Mouse (Mus musculus): ENCODE measurements at regions not wholly inside any gene's neighbourhood (a gene's known extent, or its start where the extent isn't known, plus 50 kb on each side); places are given as distances from the start of the nearest gene placed in this dataset.

- H3K27me3 ChIP-seq (ENCODE audit: control insufficient read depth, insufficient read depth, low read length), result no peaks in the 10 kb centered on the region
- H3K9me3 ChIP-seq (ENCODE audit: control insufficient read depth, low read length), result no peaks in the 10 kb centered on the region
- H3K36me3 ChIP-seq (replicated peaks; ENCODE audit: control insufficient read depth, insufficient read depth, low read depth), result no peaks in the 10 kb centered on the region
- WGBS (ENCODE audit: insufficient replicate concordance), result 64% methylated on average over 6 of the region's 6 CpGs
- H3K27ac ChIP-seq, result no peak overlapping the region
- TF ChIP-seq EP300 (IDR thresholded peaks at IDR 0.05; ENCODE audit: low read depth) (no peak), CTCF (IDR thresholded peaks at IDR 0.05; ENCODE audit: low read depth) (no peak)
- no peaks in the 10 kb centered on the region for H3K4me1 ChIP-seq (replicated peaks; ENCODE audit: control insufficient read depth in 2 of 2, insufficient read depth in 2 of 2, low read length in 1 of 2)
- H3K4me3 ChIP-seq (ENCODE audit: insufficient read depth in 1 of 2, low read depth in 2 of 2, low read length in 2 of 2), result no peak overlapping the region
- no peak overlapping the region for H3K4me2 ChIP-seq (ENCODE audit: low read depth)
- no peak for ATAC-seq (ENCODE audit: insufficient read depth)
- no peak for DNase-seq (ENCODE audit: low read depth in 3 of 3, low spot score in 3 of 3)
- no peak overlapping the region for H3K9ac ChIP-seq (replicated peaks)
Measured at GRCm38 (mm10) chr14:110224678-110225446, 530.1 kb downstream of the Slitrk6 start.

GRCm38 (mm10) chr14:110190987-110191607, 563.9 kb downstream of the Slitrk6 start:
- Histone ChIP-seq H3K27me3 (ENCODE audit: control insufficient read depth, insufficient read depth, low read length) (no peaks in the 10 kb centered on the region), H3K4me1 (replicated peaks; ENCODE audit: control insufficient read depth in 2 of 2, insufficient read depth in 2 of 2, low read length in 1 of 2) (no peaks in the 10 kb centered on the region), H3K36me3 (replicated peaks; ENCODE audit: control insufficient read depth, insufficient read depth, low read depth) (no peaks in the 10 kb centered on the region), H3K9me3 (ENCODE audit: control insufficient read depth, low read length) (no peaks in the 10 kb centered on the region), H3K9ac (replicated peaks) (no peak overlapping the region), H3K27ac (no peak overlapping the region), H3K4me3 (ENCODE audit: insufficient read depth in 1 of 2, low read depth in 2 of 2, low read length in 2 of 2) (no peak overlapping the region), H3K4me2 (ENCODE audit: low read depth) (no peak overlapping the region)
- ATAC-seq (ENCODE audit: insufficient read depth) (no peak), DNase-seq (ENCODE audit: low read depth in 3 of 3, low spot score in 3 of 3) (no peak)
- 76% methylated on average over 2 of the region's 2 CpGs for WGBS (ENCODE audit: insufficient replicate concordance)
- TF ChIP-seq EP300 (IDR thresholded peaks at IDR 0.05; ENCODE audit: low read depth) (no peak), CTCF (IDR thresholded peaks at IDR 0.05; ENCODE audit: low read depth) (no peak)

- Histone ChIP-seq H3K4me3 (ENCODE audit: insufficient read depth in 1 of 2, low read depth in 2 of 2, low read length in 2 of 2) (no peak overlapping the region), H3K9me3 (ENCODE audit: control insufficient read depth, low read length) (no peaks in the 10 kb centered on the region), H3K4me2 (ENCODE audit: low read depth) (no peak overlapping the region), H3K4me1 (replicated peaks; ENCODE audit: control insufficient read depth in 2 of 2, insufficient read depth in 2 of 2, low read length in 1 of 2) (no peaks in the 10 kb centered on the region), H3K9ac (replicated peaks) (no peak overlapping the region), H3K27me3 (ENCODE audit: control insufficient read depth, insufficient read depth, low read length) (no peaks in the 10 kb centered on the region), H3K27ac (no peak overlapping the region), H3K36me3 (replicated peaks; ENCODE audit: control insufficient read depth, insufficient read depth, low read depth) (no peaks in the 10 kb centered on the region)
- ATAC-seq (ENCODE audit: insufficient read depth) (no peak), DNase-seq (ENCODE audit: low read depth in 3 of 3, low spot score in 3 of 3) (no peak)
- WGBS (ENCODE audit: insufficient replicate concordance), result 34% methylated on average over 3 of the region's 3 CpGs
- TF ChIP-seq CTCF (IDR thresholded peaks at IDR 0.05; ENCODE audit: low read depth), result no peak
- no peak for TF ChIP-seq EP300 (IDR thresholded peaks at IDR 0.05; ENCODE audit: low read depth)
Measured at GRCm38 (mm10) chr14:110190471-110190870, 564.5 kb downstream of the Slitrk6 start.

GRCm38 (mm10) chr14:110179166-110179565, 575.8 kb downstream of the Slitrk6 start:
- TF ChIP-seq CTCF (IDR thresholded peaks at IDR 0.05; ENCODE audit: low read depth) (no peak), EP300 (IDR thresholded peaks at IDR 0.05; ENCODE audit: low read depth) (no peak)
- Histone ChIP-seq H3K4me2 (ENCODE audit: low read depth) (no peak overlapping the region), H3K9ac (replicated peaks) (no peak overlapping the region), H3K27ac (no peak overlapping the region), H3K4me3 (ENCODE audit: insufficient read depth in 1 of 2, low read depth in 2 of 2, low read length in 2 of 2) (no peak overlapping the region), H3K4me1 (replicated peaks; ENCODE audit: control insufficient read depth in 2 of 2, insufficient read depth in 2 of 2, low read length in 1 of 2) (no peaks in the 10 kb centered on the region), H3K27me3 (ENCODE audit: control insufficient read depth, insufficient read depth, low read length) (no peaks in the 10 kb centered on the region), H3K9me3 (ENCODE audit: control insufficient read depth, low read length) (no peaks in the 10 kb centered on the region), H3K36me3 (replicated peaks; ENCODE audit: control insufficient read depth, insufficient read depth, low read depth) (no peaks in the 10 kb centered on the region)
- ATAC-seq (ENCODE audit: insufficient read depth) (no peak), DNase-seq (ENCODE audit: low read depth in 3 of 3, low spot score in 3 of 3) (no peak)

- Histone ChIP-seq H3K4me3 (ENCODE audit: insufficient read depth in 1 of 2, low read depth in 2 of 2, low read length in 2 of 2) (no peak overlapping the region), H3K9ac (replicated peaks) (no peak overlapping the region), H3K9me3 (ENCODE audit: control insufficient read depth, low read length) (no peaks in the 10 kb centered on the region), H3K36me3 (replicated peaks; ENCODE audit: control insufficient read depth, insufficient read depth, low read depth) (no peaks in the 10 kb centered on the region), H3K27me3 (ENCODE audit: control insufficient read depth, insufficient read depth, low read length) (no peaks in the 10 kb centered on the region), H3K4me2 (ENCODE audit: low read depth) (no peak overlapping the region), H3K4me1 (replicated peaks; ENCODE audit: control insufficient read depth in 2 of 2, insufficient read depth in 2 of 2, low read length in 1 of 2) (no peaks in the 10 kb centered on the region), H3K27ac (no peak overlapping the region)
- TF ChIP-seq EP300 (IDR thresholded peaks at IDR 0.05; ENCODE audit: low read depth) (no peak), CTCF (IDR thresholded peaks at IDR 0.05; ENCODE audit: low read depth) (no peak)
- ATAC-seq (ENCODE audit: insufficient read depth) (no peak), DNase-seq (ENCODE audit: low read depth in 3 of 3, low spot score in 3 of 3) (no peak)
- 50% methylated on average over 3 of the region's 3 CpGs for WGBS (ENCODE audit: insufficient replicate concordance)
Measured at GRCm38 (mm10) chr14:110171162-110172117, 583.5 kb downstream of the Slitrk6 start.

All from liver, embryonic 14.5 days (tissue).